Mouse (Mus musculus) hindbrain, embryonic 15.5 days (tissue): ENCODE results near the gene Fam160a1. TPM values are rescaled to one million over a fixed set of nuclear protein-coding genes. Genes with fewer than 3 reads are reported as not detected.

ENCODE experiments used
- polyA plus RNA-seq: library from polyadenylated mRNA; unstranded; fragments of >200 nt; fragmentation: Nextera tagmentation; extraction: Ambion mirVana; gene quantifications from 2 replicates; pipeline ENCODE4 v1.2.1, GENCODE M21; 2015

Fam160a1 gene
- polyA plus RNA-seq, 1 experiment from 2014 or later = 0.60 TPM

Other genes starting within 250 kb of the Fam160a1 start
- gene Gatb, start 243.2 kb downstream of the Fam160a1 start, polyA plus RNA-seq = 20.1 and 21.3 TPM in 2 replicates
- gene Glt28d2, start 70.2 kb upstream of the Fam160a1 start, polyA plus RNA-seq = 0.21 and 0.24 TPM in 2 replicates
- 0.80 and 0.87 TPM in 2 replicates for gene Gm37240, start 70.2 kb upstream of the Fam160a1 start, polyA plus RNA-seq
- 18.1 and 19.2 TPM in 2 replicates for gene Sh3d19, start 153.8 kb upstream of the Fam160a1 start, polyA plus RNA-seq
- not detected in 2 replicates for gene Prss48, start 185.2 kb upstream of the Fam160a1 start, polyA plus RNA-seq